Mouse (Mus musculus): ENCODE data around the gene Trp53bp2.

Trp53bp2 gene

GRCm38 (mm10) chr1:182501815-182502405, 92.9 kb downstream of the Trp53bp2 start:
- no peak for DNase-seq (ENCODE audit: low read depth)

DNA sequence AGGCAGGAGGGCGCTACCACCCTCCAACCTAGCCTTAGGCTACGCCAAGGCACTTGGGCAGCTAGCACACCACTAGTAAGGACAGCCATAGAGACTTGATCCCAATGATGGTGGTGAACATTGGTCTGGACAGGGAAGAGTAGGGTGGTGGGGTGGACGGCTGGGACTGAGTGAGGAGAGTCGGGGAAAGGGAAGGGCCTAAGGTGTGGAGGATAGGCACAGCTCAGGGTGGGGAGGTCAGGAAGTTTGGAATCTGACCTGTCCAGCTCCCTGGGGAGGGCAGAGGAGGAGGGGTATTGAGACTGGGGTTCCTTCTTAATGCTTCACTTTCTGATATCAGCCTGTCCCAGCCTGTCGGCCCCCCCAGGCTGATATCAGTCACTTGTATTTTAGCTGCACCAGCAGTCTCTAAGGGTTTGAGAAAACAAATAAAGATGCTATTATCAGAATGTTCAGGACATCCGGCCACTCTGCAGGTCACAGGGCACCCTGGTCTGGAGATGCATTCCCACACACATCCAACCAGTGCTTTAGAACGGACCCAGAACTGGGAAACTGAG, 93.6 kb downstream of the Trp53bp2 start:
- DNase-seq (ENCODE audit: low read depth): no peak

DNA sequence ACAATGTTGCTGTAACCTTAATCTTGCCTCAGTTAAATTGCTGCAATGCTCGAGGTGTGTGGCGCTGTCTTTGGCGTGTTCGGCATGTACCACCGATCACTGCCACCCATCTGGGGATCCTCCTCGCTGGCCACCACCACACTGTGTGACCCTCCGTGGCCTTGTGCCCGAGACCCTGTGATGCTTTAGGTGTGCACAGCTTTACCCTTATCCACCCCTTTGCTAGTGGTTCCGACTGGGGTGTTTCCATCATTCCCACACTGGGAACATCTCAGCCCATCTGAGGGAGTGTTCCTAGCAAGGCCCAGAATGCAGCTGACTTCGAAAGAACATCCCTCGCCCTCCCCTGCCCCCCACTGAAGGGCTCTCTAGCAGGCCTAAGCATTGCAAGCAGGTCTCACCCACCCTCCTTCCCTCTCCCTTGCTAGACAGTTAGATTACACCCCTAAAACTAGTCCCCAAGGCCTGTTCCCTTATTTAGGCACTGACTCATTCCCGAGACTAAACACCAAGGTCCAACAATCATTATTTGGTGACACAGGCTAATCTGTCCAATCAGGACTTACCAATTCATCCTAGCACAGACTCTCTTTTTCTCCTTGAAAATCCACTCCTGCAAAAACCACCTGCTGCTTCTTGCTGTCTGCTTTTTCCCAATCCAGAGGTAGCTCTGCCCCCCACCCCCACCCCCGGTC, 94.4 kb downstream of the Trp53bp2 start:
- DNase-seq (ENCODE audit: low read depth): peak; percentile 69

DNA sequence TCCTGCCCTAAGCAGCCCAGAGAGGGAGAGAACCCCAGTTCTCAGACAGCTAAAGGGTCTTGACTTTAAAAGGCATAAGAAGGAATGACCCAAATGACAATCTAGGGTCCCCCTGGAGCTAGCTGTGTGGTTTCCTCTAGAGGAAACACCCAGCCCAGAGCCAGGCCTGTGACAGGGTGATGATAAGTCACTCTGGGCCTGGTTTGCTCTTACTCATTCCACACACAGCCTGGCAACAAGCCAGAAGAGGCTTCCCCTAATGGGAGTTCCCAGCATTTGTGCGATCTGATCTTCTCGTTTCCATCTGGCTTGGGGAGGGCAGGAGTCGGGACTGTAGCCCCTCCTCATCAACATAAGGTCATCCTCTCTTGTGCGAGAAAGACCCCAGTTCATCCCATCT, 95.3 kb downstream of the Trp53bp2 start:
- DNase-seq (ENCODE audit: low read depth): peak; percentile 97

- DNase-seq (ENCODE audit: low read depth): no peak
These were observed 96.3 kb downstream of the Trp53bp2 start for GRCm38 (mm10) chr1:182505291-182505690.

DNA sequence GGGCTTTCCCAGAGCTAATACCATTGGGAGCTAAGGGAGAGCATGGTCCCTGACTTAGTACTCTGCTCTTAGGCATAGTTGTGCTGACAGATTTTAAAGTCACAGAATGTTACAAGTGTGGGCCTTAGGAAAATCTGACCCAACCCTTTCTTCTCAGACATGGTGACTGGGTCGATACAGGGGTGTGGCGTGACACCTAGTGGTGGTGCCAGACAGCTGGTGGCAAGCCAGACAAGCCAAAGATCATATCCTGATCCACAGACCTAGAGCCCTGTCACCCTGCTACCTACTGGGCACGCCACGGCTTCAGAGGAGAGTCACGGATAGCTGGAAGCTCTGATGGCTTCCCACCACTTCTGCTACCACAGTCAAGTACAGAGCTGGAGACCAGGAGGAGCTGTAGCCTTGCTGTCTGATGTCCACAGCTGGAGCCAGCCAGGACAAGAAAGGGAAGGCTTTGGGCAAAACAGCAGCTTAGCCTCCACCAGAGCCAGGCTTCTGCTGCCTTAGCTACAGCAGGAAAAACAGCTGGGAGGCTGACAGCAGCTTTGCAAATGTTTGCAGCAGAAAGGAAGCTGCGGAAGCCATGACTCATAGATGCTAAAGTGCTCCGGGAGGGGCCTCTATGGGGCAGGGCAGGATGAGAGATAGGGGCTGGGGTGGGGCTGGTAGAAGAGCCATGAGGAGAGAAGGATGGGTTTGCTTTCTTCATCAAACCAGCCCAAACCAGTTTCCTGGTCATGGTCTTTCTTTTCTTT, 97.4 kb downstream of the Trp53bp2 start:
- DNase-seq (ENCODE audit: low read depth): peak; percentile 98

GRCm38 (mm10) chr1:182509110-182509797, 100.3 kb downstream of the Trp53bp2 start:
- no peak for DNase-seq (ENCODE audit: low read depth)

GRCm38 (mm10) chr1:182511073-182511472, 102.1 kb downstream of the Trp53bp2 start:
- no peak for DNase-seq (ENCODE audit: low read depth)

GRCm38 (mm10) chr1:182511778-182512177, 102.8 kb downstream of the Trp53bp2 start:
- DNase-seq (ENCODE audit: low read depth): no peak

All from 416B (cell line).